Mouse (Mus musculus) kidney, embryonic 15.5 days (tissue): ENCODE measurements around the gene Ambn. TPM values are rescaled to one million over a fixed set of nuclear protein-coding genes. Genes with fewer than 3 reads are reported as not detected.
"Not testable (repeated sequence)": the region's sequence is repeated elsewhere in the genome, so short reads cannot be mapped to it uniquely, and the experiment has no call there.

Source experiments
- ATAC-seq: fragments of 200-750 bp; cut with Nextera tagmentation; replicated peaks from 2 replicates; pipeline ENCODE4 v1.8.0; 2017; ENCODE audit warnings: moderate TSS enrichment; ENCODE audit not compliant: low FRiP score
- H3K27ac ChIP-seq: fragments of 300-500 bp; sonication (generic); 2 replicates; pipeline ENCODE4 v1.5.1; 2015; ENCODE audit warnings: mild to moderate bottlenecking, inconsistent platforms
- H3K27me3 ChIP-seq: fragments of 300-500 bp; sonication (generic); 2 replicates; pipeline ENCODE4 v1.6.1; 2015; ENCODE audit warnings: inconsistent platforms
- H3K36me3 ChIP-seq: fragments of 300-500 bp; sonication (generic); 2 replicates; pipeline ENCODE4 v1.6.1; 2015; ENCODE audit warnings: inconsistent platforms
- H3K4me1 ChIP-seq: fragments of 300-500 bp; sonication (generic); 2 replicates; pipeline ENCODE4 v1.6.1; 2015; ENCODE audit warnings: inconsistent platforms
- H3K4me2 ChIP-seq: fragments of 300-500 bp; sonication (generic); 2 replicates; pipeline ENCODE4 v1.6.1; 2015; ENCODE audit warnings: moderate library complexity, mild to moderate bottlenecking, inconsistent platforms
- H3K4me3 ChIP-seq: fragments of 300-500 bp; sonication (generic); replicated peaks from 2 replicates; pipeline ENCODE4 v1.5.1; 2015; ENCODE audit warnings: mild to moderate bottlenecking, inconsistent platforms
- H3K9ac ChIP-seq: fragments of 300-500 bp; sonication (generic); 2 replicates; pipeline ENCODE4 v1.6.1; 2015; ENCODE audit warnings: mild to moderate bottlenecking, inconsistent platforms
- H3K9me3 ChIP-seq: fragments of 300-500 bp; sonication (generic); replicated peaks from 2 replicates; pipeline ENCODE4 v1.6.1; 2016; ENCODE audit warnings: inconsistent platforms
- WGBS: fragments of 180-500 bp; shearing (Covaris S2); methylation state at CpG from one replicate; pipeline ENCODE4 v1.1.7; 2015; ENCODE audit warnings: mixed read lengths; 5-methylcytosine and 5-hydroxymethylcytosine counted together
- polyA plus RNA-seq: library from polyadenylated mRNA; unstranded; fragments of >200 nt; fragmentation: Nextera tagmentation; extraction: Ambion mirVana; gene quantifications from 2 replicates; pipeline ENCODE4 v1.2.1, GENCODE M21; 2015

Ambn gene
- polyA plus RNA-seq, result 0.08 and 1.2 TPM in 2 replicates

- Histone ChIP-seq H3K4me3 (no peak within 1 kb of the TSS), H3K9me3 (no peaks in the 10 kb centered on the region), H3K4me1 (no peaks in the 10 kb centered on the region), H3K27me3 (no peaks in the 10 kb centered on the region), H3K36me3 (no peaks in the 10 kb centered on the region), H3K9ac (no peak within 1 kb of the TSS), H3K27ac (no peak within 1 kb of the TSS), H3K4me2 (no peak within 1 kb of the TSS)
- no peak for ATAC-seq
- WGBS, result 89% methylated on average over 3 of the region's 3 CpGs
Measured at GRCm38 (mm10) chr5:88455691-88456090, at the start of gene Ambn. Ambn (plus strand) TSS chr5:88455991.

GRCm38 (mm10) chr5:88420319-88421065 lies 35.3 kb upstream of the Ambn start:
- Histone ChIP-seq H3K27ac (no peak overlapping the region), H3K36me3 (no peaks in the 10 kb centered on the region), H3K4me2 (no peak overlapping the region), H3K4me1 (no peaks in the 10 kb centered on the region), H3K4me3 (no peak overlapping the region), H3K9ac (no peak overlapping the region), H3K9me3 (no peaks in the 10 kb centered on the region), H3K27me3 (no peaks in the 10 kb centered on the region)
- 85% methylated on average over 8 of the region's 8 CpGs for WGBS
- no peak for ATAC-seq

- H3K36me3 ChIP-seq, result not testable (repeated sequence)
Measured at GRCm38 (mm10) chr5:88424892-88425291, 30.9 kb upstream of the Ambn start.

DNA sequence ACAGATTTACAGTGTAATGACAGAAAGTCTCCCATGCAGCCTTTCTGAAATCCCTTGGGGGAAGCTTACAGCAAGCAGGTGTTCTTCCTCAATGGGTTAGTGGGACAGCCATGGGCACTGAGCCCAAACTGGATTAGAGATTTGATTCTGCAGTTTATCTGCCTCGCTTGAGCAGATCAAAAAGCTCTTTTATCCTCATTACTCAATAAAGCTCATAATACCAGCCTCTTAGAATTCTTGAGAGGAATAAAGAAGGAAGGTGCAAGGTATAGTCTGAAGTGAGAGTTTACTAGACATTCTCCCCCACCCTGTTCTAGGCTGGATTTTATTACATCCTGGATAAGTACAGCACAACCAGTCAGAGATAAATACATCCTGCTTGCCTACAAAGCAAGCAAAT lies 29.0 kb upstream of the Ambn start:
- Histone ChIP-seq H3K27ac (no peak overlapping the region), H3K9me3 (no peaks in the 10 kb centered on the region), H3K4me2 (no peak overlapping the region), H3K36me3 (no peaks in the 10 kb centered on the region), H3K27me3 (no peaks in the 10 kb centered on the region), H3K4me1 (peaks cover 4% of the 10 kb centered on the region; the same call in 1 of the 2 replicates), H3K9ac (no peak overlapping the region), H3K4me3 (no peak overlapping the region)
- WGBS, result 15% methylated on average over 1 of the region's 1 CpGs
- peak; percentile 90 for ATAC-seq

More at GRCm38 (mm10) chr5:88424892-88425291, 30.9 kb upstream of the Ambn start:
- not testable (repeated sequence) for H3K9ac ChIP-seq, H3K4me1 ChIP-seq, H3K9me3 ChIP-seq, H3K27me3 ChIP-seq, H3K4me2 ChIP-seq, H3K27ac ChIP-seq, H3K4me3 ChIP-seq
- peak; percentile 77; the same call in 1 of the 2 replicates for ATAC-seq
- WGBS, result 42% methylated on average over 2 of the region's 2 CpGs

GRCm38 (mm10) chr5:88467471-88467870 lies 11.7 kb downstream of the Ambn start:
- ATAC-seq, result no peak
- Histone ChIP-seq H3K36me3 (no peaks in the 10 kb centered on the region), H3K4me3 (no peak overlapping the region), H3K27ac (no peak overlapping the region), H3K4me2 (no peak overlapping the region), H3K9me3 (no peaks in the 10 kb centered on the region), H3K27me3 (no peaks in the 10 kb centered on the region), H3K4me1 (no peaks in the 10 kb centered on the region), H3K9ac (no peak overlapping the region)
- 85% methylated on average over 2 of the region's 2 CpGs for WGBS

DNA sequence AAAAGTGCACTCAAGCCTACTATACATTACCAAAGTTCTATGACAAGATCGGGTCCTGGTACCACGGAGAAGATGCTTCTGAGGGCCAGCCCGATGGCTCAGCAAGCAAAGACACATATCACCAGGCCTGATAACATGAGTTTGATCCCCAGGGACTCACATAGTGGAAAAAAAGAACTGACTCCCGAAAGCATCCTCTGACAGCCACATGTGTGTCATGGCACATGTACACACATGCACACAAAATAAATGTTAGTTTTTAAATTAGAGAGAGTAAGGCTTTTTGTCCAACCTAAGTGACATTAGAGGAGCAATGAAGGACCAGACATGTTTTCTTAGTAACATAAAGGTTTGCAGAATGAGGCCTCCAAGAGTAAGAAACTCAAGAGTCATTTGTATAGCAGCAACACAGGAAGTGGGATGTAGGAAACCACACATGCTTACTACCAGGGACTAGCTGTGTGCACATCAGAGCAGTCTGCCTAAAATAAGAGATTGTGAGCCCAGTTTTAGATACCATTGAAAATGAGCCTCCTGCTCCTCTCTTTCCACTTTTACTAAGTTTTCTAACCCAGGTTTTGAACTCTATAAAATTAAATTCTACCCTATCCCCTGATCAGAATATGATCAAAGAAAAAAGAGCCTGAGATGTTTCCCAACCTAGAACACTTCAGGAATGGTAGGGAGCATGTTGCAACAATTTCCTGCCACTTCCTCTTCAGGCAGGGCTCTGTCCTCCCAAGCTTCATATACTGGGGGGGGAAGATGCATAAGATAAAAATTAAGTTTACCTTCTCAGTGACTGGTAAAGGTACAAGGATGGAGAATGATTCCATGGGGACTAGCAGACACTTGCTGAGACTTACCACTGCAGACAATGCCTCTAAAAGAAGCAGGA lies 13.3 kb downstream of the Ambn start:
- no peak overlapping the region for H3K27ac ChIP-seq
- 89% methylated on average over 4 of the region's 4 CpGs for WGBS
- H3K4me1 ChIP-seq, result no peaks in the 10 kb centered on the region
- H3K4me3 ChIP-seq, result no peak overlapping the region
- no peak overlapping the region for H3K4me2 ChIP-seq
- H3K27me3 ChIP-seq, result no peaks in the 10 kb centered on the region
- no peaks in the 10 kb centered on the region for H3K9me3 ChIP-seq
- H3K9ac ChIP-seq, result no peak overlapping the region
- ATAC-seq, result no peak
- no peaks in the 10 kb centered on the region for H3K36me3 ChIP-seq

DNA sequence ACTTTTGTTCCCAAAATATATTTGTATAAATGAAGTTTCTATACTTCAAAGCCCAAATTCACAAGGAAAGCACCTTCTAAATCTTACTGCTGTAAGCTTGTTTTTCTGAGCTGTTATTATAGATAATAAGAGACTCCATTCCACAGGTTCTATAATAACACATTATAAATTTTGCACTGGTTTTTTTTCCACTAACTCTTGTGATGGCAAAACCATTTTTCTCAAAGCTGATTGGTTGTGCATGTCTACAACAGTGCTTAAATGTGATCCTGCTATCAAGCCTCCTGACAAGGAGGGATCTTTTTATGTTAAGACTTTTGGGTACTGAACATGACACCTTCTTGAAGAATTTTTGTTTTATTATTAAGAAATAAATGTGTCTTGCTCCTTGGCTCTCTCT lies 31.9 kb downstream of the Ambn start, which contains the start of gene Enam:
TSS of gene Enam (plus strand) at position 301 of the 400 bp plus-strand sequence.
- Histone ChIP-seq H3K27ac (no peak within 1 kb of the TSS), H3K27me3 (no peaks in the 10 kb centered on the region)
- ATAC-seq, result no peak

DNA sequence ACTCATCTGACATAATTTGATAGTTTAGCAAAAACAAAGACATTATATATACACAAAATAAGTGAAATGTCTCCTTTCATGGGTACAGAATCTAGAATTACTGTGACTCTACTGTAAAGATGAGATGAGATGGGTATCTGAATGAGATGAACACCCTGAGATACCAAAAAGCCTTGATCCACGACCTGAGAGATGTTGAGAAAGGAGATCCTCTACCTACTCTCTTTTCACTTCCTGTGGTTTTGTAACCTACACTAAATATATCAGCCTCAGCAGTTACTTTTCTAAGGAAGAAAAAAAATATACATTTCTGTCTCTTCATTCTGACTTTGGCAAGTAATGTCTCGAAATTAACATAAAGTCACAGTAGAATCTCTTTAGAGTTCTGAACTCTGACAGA lies 33.2 kb downstream of the Ambn start:
- Histone ChIP-seq H3K27me3 (no peaks in the 10 kb centered on the region), H3K4me2 (no peak overlapping the region), H3K9ac (no peak overlapping the region), H3K9me3 (no peaks in the 10 kb centered on the region), H3K4me3 (no peak overlapping the region), H3K27ac (no peak overlapping the region), H3K4me1 (no peaks in the 10 kb centered on the region), H3K36me3 (no peaks in the 10 kb centered on the region)
- WGBS, result 75% methylated on average over 2 of the region's 2 CpGs
- ATAC-seq, result no peak

More for the DNA sequence above, 31.9 kb downstream of the Ambn start, which contains the start of gene Enam:
- Histone ChIP-seq H3K4me1 (no peaks in the 10 kb centered on the region), H3K9ac (no peak within 1 kb of the TSS), H3K4me3 (no peak within 1 kb of the TSS), H3K36me3 (no peaks in the 10 kb centered on the region), H3K4me2 (no peak within 1 kb of the TSS), H3K9me3 (no peaks in the 10 kb centered on the region)

- Histone ChIP-seq H3K4me3 (no peak overlapping the region), H3K4me2 (no peak overlapping the region), H3K4me1 (no peaks in the 10 kb centered on the region), H3K36me3 (no peaks in the 10 kb centered on the region), H3K9ac (no peak overlapping the region), H3K27ac (no peak overlapping the region), H3K9me3 (no peaks in the 10 kb centered on the region), H3K27me3 (no peaks in the 10 kb centered on the region)
- no peak for ATAC-seq
- WGBS, result 86% methylated on average over 5 of the region's 5 CpGs
Measured at GRCm38 (mm10) chr5:88491111-88491510, 35.3 kb downstream of the Ambn start.

DNA sequence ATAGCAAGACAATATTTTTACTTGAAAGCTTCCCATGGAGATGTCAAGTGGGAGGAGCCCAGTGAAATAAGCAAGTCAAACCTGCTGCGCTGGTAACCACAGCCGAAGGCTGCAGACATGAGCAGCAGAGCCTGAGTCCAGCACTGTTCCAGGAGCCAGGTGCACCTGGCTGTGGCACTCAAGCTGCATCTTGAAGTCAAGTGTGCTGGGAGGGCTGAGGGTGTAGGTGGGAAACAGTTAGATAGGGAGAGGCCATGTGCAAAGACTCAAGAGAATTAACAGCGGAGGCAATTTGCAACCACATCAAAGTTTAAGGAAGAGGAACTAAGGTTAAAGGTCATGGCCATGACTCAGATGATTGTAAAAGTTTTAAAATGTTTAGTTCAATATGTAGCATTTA lies 44.0 kb downstream of the Ambn start:
- no peak overlapping the region for H3K9ac ChIP-seq
- no peak for ATAC-seq
- no peaks in the 10 kb centered on the region for H3K27me3 ChIP-seq
- no peak overlapping the region for H3K4me2 ChIP-seq
- H3K36me3 ChIP-seq, result no peaks in the 10 kb centered on the region
- no peaks in the 10 kb centered on the region for H3K4me1 ChIP-seq
- WGBS, result 83% methylated on average over 3 of the region's 3 CpGs
- H3K27ac ChIP-seq, result no peak overlapping the region
- no peak overlapping the region for H3K4me3 ChIP-seq
- 0 out of 2 replicates have a peak, but pooled peaks cover 3% of the 10 kb centered on the region for H3K9me3 ChIP-seq

GRCm38 (mm10) chr5:88508555-88508954 lies 52.8 kb downstream of the Ambn start:
- Histone ChIP-seq H3K27me3 (no peaks in the 10 kb centered on the region), H3K4me2 (no peak overlapping the region)
- 55% methylated on average over 1 of the region's 1 CpGs for WGBS

DNA sequence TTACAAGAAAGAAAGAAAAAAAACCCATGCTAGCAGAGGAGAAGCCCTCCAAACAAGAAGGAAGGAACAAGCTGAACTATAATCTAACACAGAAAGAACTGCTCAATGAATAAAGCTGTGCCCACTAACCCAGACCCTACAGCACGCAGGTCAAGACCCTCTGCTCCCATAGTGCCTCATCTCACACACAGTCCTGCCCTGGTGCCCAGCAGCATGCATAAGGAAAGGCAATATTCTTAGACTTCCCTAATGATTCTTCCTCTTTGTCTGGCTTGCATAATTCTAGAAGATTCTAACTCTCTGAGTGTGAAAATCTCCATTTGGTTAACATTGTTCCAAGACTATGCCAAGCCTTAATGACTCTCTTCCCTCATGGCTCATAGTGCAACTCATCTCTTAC lies 53.2 kb downstream of the Ambn start:
- H3K4me1 ChIP-seq, result no peaks in the 10 kb centered on the region
- H3K27ac ChIP-seq, result no peak overlapping the region
- no peak overlapping the region for H3K9ac ChIP-seq
- H3K4me2 ChIP-seq, result no peak overlapping the region
- H3K9me3 ChIP-seq, result no peaks in the 10 kb centered on the region
- no peaks in the 10 kb centered on the region for H3K36me3 ChIP-seq
- H3K4me3 ChIP-seq, result no peak overlapping the region
- no peaks in the 10 kb centered on the region for H3K27me3 ChIP-seq
- 89% methylated on average over 1 of the region's 1 CpGs for WGBS
- no peak for ATAC-seq

More at GRCm38 (mm10) chr5:88508555-88508954, 52.8 kb downstream of the Ambn start:
- Histone ChIP-seq H3K4me3 (no peak overlapping the region), H3K9me3 (no peaks in the 10 kb centered on the region), H3K4me1 (no peaks in the 10 kb centered on the region), H3K27ac (no peak overlapping the region), H3K9ac (no peak overlapping the region), H3K36me3 (no peaks in the 10 kb centered on the region)
- ATAC-seq, result no peak
